Mouse (Mus musculus) liver, embryonic 14.5 days (tissue): ENCODE measurements at regions not wholly inside any gene's neighbourhood (a gene's known extent, or its start where the extent isn't known, plus 50 kb on each side); places are given as distances from the start of the nearest gene placed in this dataset.

Source experiments
- CTCF ChIP-seq: IDR thresholded peaks from 2 replicates; pipeline ENCODE4 v1.5.1; 2016; ENCODE audit warnings: antibody characterized with exemption, low read depth, control low read depth
- EP300 ChIP-seq: IDR thresholded peaks from 2 replicates; pipeline ENCODE4 v1.6.1; 2016; ENCODE audit warnings: antibody characterized with exemption, low read depth

DNA sequence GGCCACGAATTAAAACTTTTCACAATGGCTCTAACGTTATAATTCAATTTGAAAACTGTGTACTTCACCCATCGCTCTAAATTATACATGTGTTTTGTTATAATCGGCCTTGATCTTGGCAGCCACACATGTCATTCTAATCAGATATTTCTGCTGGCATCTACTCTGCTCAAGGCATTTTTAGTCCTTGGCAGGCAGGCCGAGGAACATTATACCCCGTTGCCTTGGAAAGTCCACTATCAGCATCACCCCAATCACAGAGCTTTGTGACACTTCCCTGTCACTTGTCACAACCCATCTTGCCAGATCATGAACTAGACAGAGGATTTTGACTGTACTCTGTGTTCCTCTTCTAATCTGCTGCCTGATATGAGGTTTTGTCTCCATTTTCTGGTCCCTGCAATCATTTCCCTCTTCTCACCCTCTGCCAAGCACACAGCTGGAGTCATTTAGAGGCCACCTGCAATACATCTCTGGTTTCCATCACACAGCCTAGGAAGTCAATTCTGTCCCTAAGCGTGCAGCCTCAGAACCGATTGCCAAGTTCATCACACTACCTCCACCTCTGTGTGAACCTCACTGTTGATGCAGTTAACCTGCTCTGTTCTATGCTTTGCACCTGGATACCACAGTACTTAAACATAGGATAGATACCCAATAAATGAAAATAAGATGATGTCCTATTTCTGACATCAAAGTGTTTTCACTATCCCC, 923.7 kb downstream of the Stpg2 start:
- TF ChIP-seq EP300 (no peak), CTCF (no peak)
